Mouse (Mus musculus) heart, adult 2 months (tissue): ENCODE results near the gene Clasp1.

Source experiments
- CTCF ChIP-seq: fragments of 200-600 bp; IDR thresholded peaks from 2 replicates; pipeline ENCODE4 v1.8.1; 2022; ENCODE audit warnings: antibody characterized with exemption, mild to moderate bottlenecking, moderate library complexity
- EP300 ChIP-seq: fragments of 200-500 bp; IDR thresholded peaks from 2 replicates; pipeline ENCODE4 v1.6.1; 2011; ENCODE audit warnings: low read depth, low read length, control low read depth; ENCODE audit not compliant: insufficient read depth

- TF ChIP-seq CTCF, result no peak
- TF ChIP-seq EP300, result no peak
Observed at GRCm38 (mm10) chr1:118551152-118551551, 162.3 kb downstream of the Clasp1 start.
